Mouse (Mus musculus) neural tube, embryonic 11.5 days (tissue): ENCODE measurements around the gene Ptbp3. TPM values are rescaled to one million over a fixed set of nuclear protein-coding genes. Genes with fewer than 3 reads are reported as not detected.

Source experiments
- ATAC-seq: fragments of 200-750 bp; cut with Nextera tagmentation; 2 replicates; pipeline ENCODE4 v1.8.0; 2017; ENCODE audit warnings: moderate number of reproducible peaks, mild to moderate bottlenecking, moderate TSS enrichment, moderate library complexity; ENCODE audit not compliant: insufficient read depth, low FRiP score, low TSS enrichment
- DNase-seq: peaks from one replicate; pipeline ENCODE4 v3.0.0-alpha.2; 2015; ENCODE audit warnings: low spot score
- H3K27ac ChIP-seq: fragments of 300-500 bp; sonication (generic); 2 replicates; pipeline ENCODE4 v1.5.1; 2014; ENCODE audit warnings: low read depth, mild to moderate bottlenecking, low read length
- H3K27me3 ChIP-seq: fragments of 300-500 bp; sonication (generic); 2 replicates; pipeline ENCODE4 v1.6.1; 2014; ENCODE audit warnings: mild to moderate bottlenecking, low read length, mixed read lengths; ENCODE audit not compliant: control insufficient read depth, insufficient read depth
- H3K36me3 ChIP-seq: fragments of 300-500 bp; sonication (generic); 2 replicates; pipeline ENCODE4 v1.6.1; 2014; ENCODE audit warnings: mild to moderate bottlenecking, low read length, moderate library complexity, mixed read lengths; ENCODE audit not compliant: control insufficient read depth, insufficient read depth
- H3K4me1 ChIP-seq: fragments of 300-500 bp; sonication (generic); 2 replicates; pipeline ENCODE4 v1.6.1; 2014; ENCODE audit warnings: low read length, mixed read lengths; ENCODE audit not compliant: control insufficient read depth, insufficient read depth
- H3K4me2 ChIP-seq: fragments of 300-500 bp; sonication (generic); 2 replicates; pipeline ENCODE4 v1.6.1; 2014; ENCODE audit warnings: low read depth, mild to moderate bottlenecking, moderate library complexity
- H3K4me3 ChIP-seq: fragments of 300-500 bp; sonication (generic); 2 replicates; pipeline ENCODE4 v1.5.1; 2014; ENCODE audit warnings: low read depth, low read length
- H3K9ac ChIP-seq: fragments of 300-500 bp; sonication (generic); 2 replicates; pipeline ENCODE4 v1.6.1; 2014; ENCODE audit warnings: mild to moderate bottlenecking, low read length
- H3K9me3 ChIP-seq: fragments of 300-500 bp; sonication (generic); 2 replicates; pipeline ENCODE4 v1.6.1; 2016; ENCODE audit warnings: low read length; ENCODE audit not compliant: control insufficient read depth
- WGBS: fragments of 180-500 bp; shearing (Covaris S2); extraction: QIAGEN DNeasy Blood & Tissue Kit; methylation state at CpG from one replicate; pipeline ENCODE4 v1.1.7; 2014; 5-methylcytosine and 5-hydroxymethylcytosine counted together
- polyA plus RNA-seq: library from polyadenylated mRNA; unstranded; fragments of >200 nt; fragmentation: Nextera tagmentation; extraction: Ambion mirVana; gene quantifications from 2 replicates; pipeline ENCODE4 v1.2.1, GENCODE M21; 2014

Ptbp3 gene
- polyA plus RNA-seq, 1 experiment from 2014 or later = 51.5 TPM

GRCm38 (mm10) chr4:59491097-59491496, 58.1 kb downstream of the Ptbp3 start:
- WGBS = 89% methylated on average over 2 of the region's 2 CpGs
- no peak overlapping the region for H3K4me3 ChIP-seq
- ATAC-seq = no peak

GRCm38 (mm10) chr4:59471306-59471705, 77.9 kb downstream of the Ptbp3 start:
- H3K27ac ChIP-seq = no peak overlapping the region
- no peaks in the 10 kb centered on the region for H3K36me3 ChIP-seq
- no peak overlapping the region for H3K4me2 ChIP-seq
- no peaks in the 10 kb centered on the region for H3K27me3 ChIP-seq
- ATAC-seq = no peak
- H3K9ac ChIP-seq = no peak overlapping the region
- no peaks in the 10 kb centered on the region for H3K9me3 ChIP-seq
- H3K4me1 ChIP-seq = no peaks in the 10 kb centered on the region
- no peak overlapping the region for H3K4me3 ChIP-seq
- DNase-seq = no peak

More at GRCm38 (mm10) chr4:59491097-59491496, 58.1 kb downstream of the Ptbp3 start:
- H3K36me3 ChIP-seq = no peaks in the 10 kb centered on the region
- H3K4me1 ChIP-seq = no peaks in the 10 kb centered on the region
- H3K27me3 ChIP-seq = no peaks in the 10 kb centered on the region
- H3K4me2 ChIP-seq = no peak overlapping the region
- H3K27ac ChIP-seq = no peak overlapping the region
- H3K9ac ChIP-seq = no peak overlapping the region
- no peaks in the 10 kb centered on the region for H3K9me3 ChIP-seq
- DNase-seq = no peak

GRCm38 (mm10) chr4:59465449-59465848, 83.7 kb downstream of the Ptbp3 start:
- 74% methylated on average over 2 of the region's 2 CpGs for WGBS
- H3K27ac ChIP-seq = no peak overlapping the region
- no peak overlapping the region for H3K4me2 ChIP-seq
- DNase-seq (no peak), ATAC-seq (no peak)
- H3K27me3 ChIP-seq = no peaks in the 10 kb centered on the region
- no peak overlapping the region for H3K4me3 ChIP-seq
- H3K9ac ChIP-seq = no peak overlapping the region
- no peaks in the 10 kb centered on the region for H3K4me1 ChIP-seq
- no peaks in the 10 kb centered on the region for H3K36me3 ChIP-seq
- no peaks in the 10 kb centered on the region for H3K9me3 ChIP-seq

GRCm38 (mm10) chr4:59464661-59465060, 84.5 kb downstream of the Ptbp3 start:
- DNase-seq (no peak), ATAC-seq (no peak)
- 89% methylated on average over 6 of the region's 6 CpGs for WGBS
- no peaks in the 10 kb centered on the region for H3K9me3 ChIP-seq
- no peak overlapping the region for H3K4me3 ChIP-seq
- H3K27me3 ChIP-seq = no peaks in the 10 kb centered on the region
- H3K4me2 ChIP-seq = no peak overlapping the region
- H3K9ac ChIP-seq = no peak overlapping the region
- no peaks in the 10 kb centered on the region for H3K36me3 ChIP-seq
- no peak overlapping the region for H3K27ac ChIP-seq
- no peaks in the 10 kb centered on the region for H3K4me1 ChIP-seq

GRCm38 (mm10) chr4:59462494-59462893, 86.7 kb downstream of the Ptbp3 start:
- ATAC-seq (no peak), DNase-seq (no peak)
- no peak overlapping the region for H3K4me3 ChIP-seq
- no peaks in the 10 kb centered on the region for H3K4me1 ChIP-seq
- 78% methylated on average over 6 of the region's 6 CpGs for WGBS
- no peak overlapping the region for H3K4me2 ChIP-seq
- no peak overlapping the region for H3K27ac ChIP-seq
- no peak overlapping the region for H3K9ac ChIP-seq
- no peaks in the 10 kb centered on the region for H3K9me3 ChIP-seq
- no peaks in the 10 kb centered on the region for H3K36me3 ChIP-seq
- H3K27me3 ChIP-seq = no peaks in the 10 kb centered on the region

GRCm38 (mm10) chr4:59461116-59461727, 87.9 kb downstream of the Ptbp3 start:
- Histone ChIP-seq H3K9me3 (no peaks in the 10 kb centered on the region), H3K4me3 (no peak overlapping the region), H3K27me3 (no peaks in the 10 kb centered on the region), H3K4me2 (no peak overlapping the region), H3K36me3 (no peaks in the 10 kb centered on the region), H3K27ac (no peak overlapping the region), H3K4me1 (no peaks in the 10 kb centered on the region), H3K9ac (no peak overlapping the region)
- WGBS = 90% methylated on average over 11 of the region's 11 CpGs
- ATAC-seq = no peak
- DNase-seq = no peak

GRCm38 (mm10) chr4:59459216-59459955, 89.8 kb downstream of the Ptbp3 start:
- no peak overlapping the region for H3K9ac ChIP-seq
- H3K36me3 ChIP-seq = no peaks in the 10 kb centered on the region
- H3K9me3 ChIP-seq = no peaks in the 10 kb centered on the region
- H3K4me1 ChIP-seq = no peaks in the 10 kb centered on the region
- DNase-seq (no peak), ATAC-seq (no peak)
- H3K4me2 ChIP-seq = no peak overlapping the region
- H3K27ac ChIP-seq = no peak overlapping the region
- H3K4me3 ChIP-seq = no peak overlapping the region
- WGBS = 86% methylated on average over 13 of the region's 13 CpGs
- H3K27me3 ChIP-seq = no peaks in the 10 kb centered on the region

GRCm38 (mm10) chr4:59457941-59458340, 91.2 kb downstream of the Ptbp3 start:
- DNase-seq (no peak), ATAC-seq (no peak)
- no peak overlapping the region for H3K4me3 ChIP-seq
- no peak overlapping the region for H3K27ac ChIP-seq
- 57% methylated on average over 9 of the region's 9 CpGs for WGBS
- H3K27me3 ChIP-seq = no peaks in the 10 kb centered on the region
- no peak overlapping the region for H3K4me2 ChIP-seq
- no peak overlapping the region for H3K9ac ChIP-seq
- H3K36me3 ChIP-seq = no peaks in the 10 kb centered on the region
- no peaks in the 10 kb centered on the region for H3K4me1 ChIP-seq
- no peaks in the 10 kb centered on the region for H3K9me3 ChIP-seq

- H3K27me3 ChIP-seq = no peaks in the 10 kb centered on the region
- DNase-seq = no peak
- no peak overlapping the region for H3K4me2 ChIP-seq
- H3K4me1 ChIP-seq = no peaks in the 10 kb centered on the region
- no peak for ATAC-seq
- no peaks in the 10 kb centered on the region for H3K36me3 ChIP-seq
- H3K4me3 ChIP-seq = no peak overlapping the region
- H3K27ac ChIP-seq = no peak overlapping the region
- H3K9ac ChIP-seq = no peak overlapping the region
- 87% methylated on average over 5 of the region's 5 CpGs for WGBS
- no peaks in the 10 kb centered on the region for H3K9me3 ChIP-seq
Measured at GRCm38 (mm10) chr4:59457091-59457490, 92.1 kb downstream of the Ptbp3 start.
